Mouse (Mus musculus) lung, adult 2 months (tissue): ENCODE data around the gene E130114P18Rik.

Experiments used
- CTCF ChIP-seq: fragments of 200-500 bp; IDR thresholded peaks from 2 replicates; pipeline ENCODE4 v1.5.1; 2011; ENCODE audit warnings: mild to moderate bottlenecking, low read length, control low read depth; ENCODE audit not compliant: insufficient read depth
- POLR2A ChIP-seq: fragments of 200-500 bp; IDR thresholded peaks from 2 replicates; pipeline ENCODE4 v1.6.1; 2011; ENCODE audit warnings: low read depth, mild to moderate bottlenecking, control low read depth, low read length, borderline replicate concordance; ENCODE audit errors: extremely low read depth

GRCm38 (mm10) chr4:97618668-97619373 is 159.1 kb downstream of the E130114P18Rik start:
- no peak for TF ChIP-seq CTCF
- TF ChIP-seq POLR2A = no peak
